Mouse (Mus musculus) kidney, embryonic 14.5 days (tissue): ENCODE measurements around the gene Filip1. TPM values are rescaled to one million over a fixed set of nuclear protein-coding genes. Genes with fewer than 3 reads are reported as not detected.

ENCODE experiments used
- ATAC-seq: fragments of 200-750 bp; cut with Nextera tagmentation; 2 replicates; pipeline ENCODE4 v1.8.0; 2017; ENCODE audit warnings: moderate number of reproducible peaks, mild to moderate bottlenecking, moderate TSS enrichment, moderate library complexity; ENCODE audit not compliant: low FRiP score, low TSS enrichment
- H3K27ac ChIP-seq: fragments of 300-500 bp; sonication (generic); 2 replicates; pipeline ENCODE4 v1.5.1; 2014; ENCODE audit warnings: low read depth, mild to moderate bottlenecking, low read length, moderate library complexity, mixed read lengths
- H3K27me3 ChIP-seq: fragments of 300-500 bp; sonication (generic); 2 replicates; pipeline ENCODE4 v1.6.1; 2014; ENCODE audit warnings: mild to moderate bottlenecking, low read length; ENCODE audit not compliant: control insufficient read depth, insufficient read depth
- H3K36me3 ChIP-seq: fragments of 300-500 bp; sonication (generic); 2 replicates; pipeline ENCODE4 v1.6.1; 2014; ENCODE audit warnings: low read length, mixed read lengths; ENCODE audit not compliant: control insufficient read depth, insufficient read depth
- H3K4me1 ChIP-seq: fragments of 300-500 bp; sonication (generic); 2 replicates; pipeline ENCODE4 v1.6.1; 2014; ENCODE audit warnings: low read length, mixed read lengths; ENCODE audit not compliant: control insufficient read depth, insufficient read depth
- H3K4me2 ChIP-seq: fragments of 300-500 bp; sonication (generic); replicated peaks from 2 replicates; pipeline ENCODE4 v1.6.1; 2014; ENCODE audit warnings: low read depth, mild to moderate bottlenecking, low read length
- H3K4me3 ChIP-seq: fragments of 300-500 bp; sonication (generic); 2 replicates; pipeline ENCODE4 v1.5.1; 2014; ENCODE audit warnings: mild to moderate bottlenecking, low read length
- H3K9ac ChIP-seq: fragments of 300-500 bp; sonication (generic); 2 replicates; pipeline ENCODE4 v1.6.1; 2014; ENCODE audit warnings: low read depth, mild to moderate bottlenecking, low read length, moderate library complexity
- H3K9me3 ChIP-seq: fragments of 300-500 bp; sonication (generic); 2 replicates; pipeline ENCODE4 v1.6.1; 2016; ENCODE audit warnings: low read length; ENCODE audit not compliant: control insufficient read depth
- WGBS: fragments of 180-500 bp; shearing (Covaris S2); extraction: QIAGEN DNeasy Blood & Tissue Kit; methylation state at CpG from one replicate; pipeline ENCODE4 v1.1.7; 2014; 5-methylcytosine and 5-hydroxymethylcytosine counted together
- polyA plus RNA-seq: library from polyadenylated mRNA; unstranded; fragments of >200 nt; fragmentation: Nextera tagmentation; extraction: Ambion mirVana; gene quantifications from 2 replicates; pipeline ENCODE4 v1.2.1, GENCODE M21; 2014

Gene Filip1
- polyA plus RNA-seq, 1 experiment from 2014 or later: 4.5 TPM

DNA sequence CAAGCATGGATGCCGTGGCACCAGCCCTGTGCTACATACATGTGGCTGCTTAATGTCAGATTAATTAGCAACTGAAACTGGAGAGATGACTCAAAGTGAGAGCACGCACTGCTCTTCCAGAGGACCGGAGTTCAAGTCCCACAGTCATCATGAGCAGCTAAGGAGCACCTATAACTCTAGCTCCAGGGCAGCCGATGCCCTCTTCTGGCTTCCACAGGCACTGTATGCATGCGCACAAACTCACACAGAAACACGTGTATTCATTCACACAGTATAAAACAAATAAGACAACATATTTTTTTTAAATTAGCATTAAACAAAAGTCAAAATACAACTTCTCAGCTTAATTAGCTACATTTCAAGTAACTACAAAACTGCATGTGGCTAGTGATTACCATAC, 123.5 kb downstream of the Filip1 start:
- Histone ChIP-seq H3K36me3 (no peaks in the 10 kb centered on the region), H3K4me2 (no peak overlapping the region), H3K27me3 (no peaks in the 10 kb centered on the region), H3K4me1 (no peaks in the 10 kb centered on the region), H3K4me3 (no peak overlapping the region), H3K27ac (no peak overlapping the region), H3K9me3 (no peaks in the 10 kb centered on the region), H3K9ac (no peak overlapping the region)
- 88% methylated on average over 6 of the region's 6 CpGs for WGBS
- no peak for ATAC-seq

DNA sequence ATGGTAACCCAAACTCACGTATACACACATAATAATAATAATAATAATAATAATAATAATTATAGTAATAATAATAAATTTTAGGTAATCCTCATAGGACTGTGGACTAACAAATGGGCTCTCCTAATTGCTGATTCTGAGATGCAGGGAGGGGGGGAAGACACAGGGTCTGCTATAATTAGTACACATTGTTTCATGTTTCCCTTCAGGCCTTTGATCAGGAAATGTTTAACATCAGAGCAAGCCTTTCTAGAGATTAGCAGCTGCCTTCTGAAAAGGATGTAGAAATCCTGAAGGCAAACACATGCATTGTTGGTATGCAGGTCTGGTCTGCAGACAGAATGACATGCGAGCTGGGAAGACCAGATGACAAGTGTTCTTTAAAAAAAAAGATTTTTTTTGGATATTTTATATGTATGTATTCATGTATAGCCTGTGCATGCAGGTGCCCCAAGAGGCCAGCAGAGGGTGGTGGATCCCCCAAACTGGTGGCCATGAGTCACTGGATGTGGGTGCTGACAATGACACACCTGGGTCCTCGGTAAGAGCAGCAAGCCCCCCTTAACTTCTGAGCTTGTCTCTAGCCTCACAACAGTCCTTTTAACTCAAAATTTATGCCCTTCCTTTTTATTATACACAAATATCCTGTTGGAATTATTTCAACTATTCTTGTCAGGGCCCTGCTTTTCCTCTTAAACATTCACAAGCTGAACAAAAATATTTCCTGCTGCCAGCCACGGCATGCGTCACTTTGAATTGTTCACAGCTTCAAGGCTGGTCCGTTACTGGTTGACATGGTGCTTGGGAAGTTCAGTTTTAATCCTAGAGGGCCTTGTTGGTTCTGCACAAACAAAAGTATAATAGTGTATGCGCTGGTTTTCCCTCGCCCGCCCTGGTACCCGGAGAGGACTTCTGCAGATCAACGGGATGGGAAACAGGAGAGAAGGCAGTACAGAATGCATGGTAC, 127.1 kb downstream of the Filip1 start:
- WGBS: 70% methylated on average over 11 of the region's 11 CpGs
- no peak overlapping the region for H3K4me3 ChIP-seq
- H3K27me3 ChIP-seq: no peaks in the 10 kb centered on the region
- H3K36me3 ChIP-seq: no peaks in the 10 kb centered on the region
- no peaks in the 10 kb centered on the region for H3K9me3 ChIP-seq
- no peak for ATAC-seq
- no peaks in the 10 kb centered on the region for H3K4me1 ChIP-seq
- H3K9ac ChIP-seq: no peak overlapping the region
- 0 out of 2 replicates have a peak overlapping the region, but pooled peaks have one; percentile 24 for H3K27ac ChIP-seq
- no peak overlapping the region for H3K4me2 ChIP-seq

DNA sequence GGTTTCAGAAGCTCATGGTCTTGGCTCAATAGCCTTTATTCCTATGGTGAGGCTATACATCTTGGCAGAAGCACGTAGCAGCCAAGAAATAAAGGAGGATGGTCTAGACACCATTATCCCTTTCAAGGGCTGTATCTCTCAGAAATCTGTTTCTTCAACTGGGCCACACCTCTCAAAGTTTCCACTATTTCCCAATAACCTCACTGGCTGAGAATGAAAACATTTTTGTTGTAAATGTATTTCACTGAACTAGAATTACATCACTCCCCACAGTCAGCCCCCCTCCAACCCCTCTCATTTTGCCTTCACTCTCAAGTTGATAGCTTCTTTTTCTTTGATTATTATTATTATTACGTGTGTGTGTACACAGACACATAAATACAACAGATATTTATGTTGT, 129.5 kb downstream of the Filip1 start:
- Histone ChIP-seq H3K36me3 (no peaks in the 10 kb centered on the region), H3K9me3 (no peaks in the 10 kb centered on the region), H3K4me1 (no peaks in the 10 kb centered on the region), H3K27me3 (no peaks in the 10 kb centered on the region), H3K4me2 (no peak overlapping the region), H3K9ac (no peak overlapping the region), H3K4me3 (no peak overlapping the region), H3K27ac (no peak overlapping the region)
- no peak for ATAC-seq
- WGBS: 83% methylated on average over 2 of the region's 2 CpGs

DNA sequence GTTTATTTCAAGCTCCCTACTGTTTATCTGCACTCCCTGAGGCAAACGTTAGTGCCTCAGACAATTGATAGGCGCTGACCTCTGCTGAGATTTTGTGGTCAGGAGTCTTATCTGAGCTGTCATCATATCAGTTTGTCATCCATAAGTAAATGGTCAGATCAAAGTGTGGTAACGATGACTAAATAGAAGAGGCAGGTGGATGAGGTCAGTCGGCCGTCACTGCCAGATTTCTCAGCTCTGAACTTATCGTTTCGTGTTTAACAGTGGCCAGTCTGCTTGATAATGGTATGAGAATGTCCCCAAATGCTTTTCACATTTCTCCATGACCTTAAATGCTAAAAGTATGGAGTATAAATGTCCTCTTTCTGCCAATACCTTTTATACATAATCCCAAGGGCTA, 132.6 kb downstream of the Filip1 start:
- H3K36me3 ChIP-seq: no peaks in the 10 kb centered on the region
- no peaks in the 10 kb centered on the region for H3K27me3 ChIP-seq
- H3K27ac ChIP-seq: no peak overlapping the region
- no peak overlapping the region for H3K4me3 ChIP-seq
- H3K4me2 ChIP-seq: no peak overlapping the region
- no peaks in the 10 kb centered on the region for H3K4me1 ChIP-seq
- H3K9me3 ChIP-seq: no peaks in the 10 kb centered on the region
- 56% methylated on average over 7 of the region's 7 CpGs for WGBS
- no peak overlapping the region for H3K9ac ChIP-seq
- no peak for ATAC-seq

DNA sequence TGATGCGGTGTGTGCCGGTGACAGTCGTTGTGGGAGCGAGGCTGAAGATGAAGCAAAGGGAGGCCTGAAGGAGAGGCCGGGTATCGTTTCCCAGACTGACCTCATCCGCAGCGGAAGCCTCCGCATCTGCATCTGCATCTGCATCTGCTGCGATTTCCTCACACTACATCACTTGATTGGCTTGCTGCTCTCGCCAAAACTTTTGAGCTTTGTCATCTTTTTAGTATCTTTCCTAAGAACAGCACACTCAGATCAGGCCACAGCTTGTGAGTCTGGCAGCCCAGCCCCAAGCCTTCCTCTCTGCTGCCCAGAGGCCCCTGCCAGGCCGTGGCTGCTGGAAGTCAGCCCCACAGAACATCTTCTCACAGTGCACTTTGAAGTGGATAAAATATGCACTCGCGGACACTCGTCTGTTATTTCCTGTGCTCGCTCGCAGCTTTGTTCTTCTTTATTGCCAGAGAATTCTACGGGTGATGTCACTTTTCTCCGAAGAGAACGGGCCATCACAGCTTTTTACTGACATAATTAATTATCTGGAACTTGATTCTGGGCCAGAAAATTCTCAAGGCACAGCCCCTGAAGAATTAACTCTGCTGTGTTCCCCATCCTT, 137.0 kb downstream of the Filip1 start:
- H3K4me3 ChIP-seq: peak overlapping the region; percentile 3; the same call in 1 of the 2 replicates
- WGBS: 32% methylated on average over 20 of the region's 20 CpGs
- peak overlapping the region; percentile 69; the same call in 1 of the 2 replicates for H3K27ac ChIP-seq
- H3K4me2 ChIP-seq: peak overlapping the region; percentile 37
- no peaks in the 10 kb centered on the region for H3K27me3 ChIP-seq
- no peaks in the 10 kb centered on the region for H3K4me1 ChIP-seq
- no peak overlapping the region; the same call in 1 of the 2 replicates for H3K9ac ChIP-seq
- ATAC-seq: peak; percentile 80
- no peaks in the 10 kb centered on the region for H3K9me3 ChIP-seq
- no peaks in the 10 kb centered on the region for H3K36me3 ChIP-seq

DNA sequence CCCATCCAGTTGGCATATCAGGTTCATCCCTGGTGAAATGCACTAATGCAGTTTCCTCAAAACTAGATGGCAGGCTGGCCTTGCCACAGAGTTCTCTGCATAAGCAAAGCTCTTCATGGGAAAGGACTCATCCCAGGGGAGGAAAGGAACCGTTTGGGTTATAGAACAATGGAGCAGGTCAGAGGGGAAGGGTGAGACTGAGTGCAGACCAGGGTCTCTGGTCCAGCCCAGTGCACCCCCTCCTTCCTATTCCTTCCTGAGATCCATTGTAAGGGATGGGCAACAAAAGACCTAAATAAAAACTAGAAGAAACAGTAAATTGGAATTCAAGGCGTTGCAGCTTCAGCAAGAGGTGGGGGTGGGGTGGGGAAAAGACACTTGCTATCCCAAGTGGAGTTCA, 140.1 kb downstream of the Filip1 start:
- no peak overlapping the region for H3K9ac ChIP-seq

DNA sequence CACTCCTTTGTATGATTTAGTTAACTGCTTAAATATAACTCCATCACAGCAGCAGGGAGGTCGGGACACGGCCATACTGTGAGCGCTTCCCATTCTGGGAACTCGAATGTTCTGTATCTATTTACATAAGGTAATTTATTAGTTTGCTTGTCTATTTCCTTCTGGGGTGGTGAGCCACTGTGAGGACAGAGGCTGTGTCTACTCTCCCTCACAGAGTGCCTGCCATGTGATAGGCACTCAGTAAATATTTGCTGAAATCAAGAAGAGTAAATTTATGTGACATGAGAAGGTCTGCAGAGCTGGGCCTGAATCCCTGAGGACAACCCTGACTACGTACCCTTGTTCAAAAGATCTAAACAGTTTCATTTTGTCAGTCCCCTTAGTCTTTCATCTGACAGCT, 143.1 kb downstream of the Filip1 start:
- no peak overlapping the region for H3K4me3 ChIP-seq
- H3K36me3 ChIP-seq: no peaks in the 10 kb centered on the region
- H3K9ac ChIP-seq: no peak overlapping the region
- H3K4me2 ChIP-seq: no peak overlapping the region
- H3K9me3 ChIP-seq: no peaks in the 10 kb centered on the region
- ATAC-seq: peak; percentile 61; the same call in 1 of the 2 replicates
- peaks cover 7% of the 10 kb centered on the region; the same call in 1 of the 2 replicates for H3K4me1 ChIP-seq
- H3K27me3 ChIP-seq: no peaks in the 10 kb centered on the region
- 18% methylated on average over 5 of the region's 5 CpGs for WGBS
- no peak overlapping the region for H3K27ac ChIP-seq

More for the DNA sequence above, 140.1 kb downstream of the Filip1 start:
- no peak for ATAC-seq
- Histone ChIP-seq H3K4me3 (no peak overlapping the region), H3K9me3 (no peaks in the 10 kb centered on the region), H3K4me1 (peaks cover 7% of the 10 kb centered on the region; the same call in 1 of the 2 replicates), H3K27me3 (no peaks in the 10 kb centered on the region), H3K36me3 (no peaks in the 10 kb centered on the region), H3K4me2 (no peak overlapping the region), H3K27ac (no peak overlapping the region)
- WGBS: 51% methylated on average over 2 of the region's 2 CpGs

DNA sequence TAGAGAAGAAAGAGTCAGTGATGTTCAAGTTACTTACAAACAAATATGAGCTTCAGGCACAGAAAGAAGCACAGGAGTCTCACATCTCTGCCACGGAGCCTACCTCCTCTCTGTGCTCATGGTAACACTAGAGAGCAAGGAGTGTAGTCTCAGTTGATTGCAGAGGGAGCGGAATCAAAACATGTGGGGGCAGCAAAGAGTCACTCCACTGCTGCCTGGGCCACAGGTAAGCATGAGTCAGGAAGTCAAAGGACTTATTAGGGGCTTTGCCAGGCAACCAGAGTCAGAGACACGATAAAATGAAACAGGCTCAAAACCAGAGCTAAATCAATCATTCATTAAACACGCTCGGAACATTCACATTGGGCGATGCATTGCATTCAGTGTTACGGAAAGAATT, 146.7 kb downstream of the Filip1 start:
- 65% methylated on average over 7 of the region's 7 CpGs for WGBS
- Histone ChIP-seq H3K4me2 (no peak overlapping the region), H3K27ac (no peak overlapping the region), H3K36me3 (no peaks in the 10 kb centered on the region), H3K4me3 (no peak overlapping the region), H3K9ac (no peak overlapping the region), H3K27me3 (no peaks in the 10 kb centered on the region), H3K4me1 (peaks cover 7% of the 10 kb centered on the region; the same call in 1 of the 2 replicates), H3K9me3 (no peaks in the 10 kb centered on the region)
- ATAC-seq: no peak

DNA sequence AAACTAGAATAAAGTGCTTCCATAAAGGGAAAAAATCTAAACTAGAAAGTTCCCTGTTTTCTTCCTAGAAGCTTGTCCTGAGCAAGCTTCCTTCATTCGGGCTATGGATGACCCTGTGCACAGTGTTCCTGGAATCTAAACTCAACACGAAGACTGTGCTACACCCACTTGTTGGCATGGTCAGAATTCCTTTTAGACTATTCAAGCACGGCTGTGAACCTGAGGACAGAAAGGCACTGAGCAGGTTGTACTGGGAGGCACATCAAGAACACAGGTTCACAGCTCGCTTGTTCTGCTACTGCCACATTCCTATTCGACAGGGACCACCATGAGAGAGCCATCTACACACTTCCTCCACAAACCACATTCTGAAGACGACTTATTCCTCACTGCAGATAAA, 150.1 kb downstream of the Filip1 start:
- no peak overlapping the region for H3K4me2 ChIP-seq
- no peaks in the 10 kb centered on the region for H3K27me3 ChIP-seq
- no peak overlapping the region for H3K9ac ChIP-seq
- H3K9me3 ChIP-seq: no peaks in the 10 kb centered on the region
- H3K4me3 ChIP-seq: no peak overlapping the region
- ATAC-seq: no peak
- 80% methylated on average over 6 of the region's 6 CpGs for WGBS
- no peak overlapping the region for H3K27ac ChIP-seq
- no peaks in the 10 kb centered on the region for H3K36me3 ChIP-seq
- H3K4me1 ChIP-seq: no peaks in the 10 kb centered on the region
